Mouse (Mus musculus): ENCODE measurements at regions not wholly inside any gene's neighbourhood (a gene's known extent, or its start where the extent isn't known, plus 50 kb on each side); places are given as distances from the start of the nearest gene placed in this dataset.

DNA sequence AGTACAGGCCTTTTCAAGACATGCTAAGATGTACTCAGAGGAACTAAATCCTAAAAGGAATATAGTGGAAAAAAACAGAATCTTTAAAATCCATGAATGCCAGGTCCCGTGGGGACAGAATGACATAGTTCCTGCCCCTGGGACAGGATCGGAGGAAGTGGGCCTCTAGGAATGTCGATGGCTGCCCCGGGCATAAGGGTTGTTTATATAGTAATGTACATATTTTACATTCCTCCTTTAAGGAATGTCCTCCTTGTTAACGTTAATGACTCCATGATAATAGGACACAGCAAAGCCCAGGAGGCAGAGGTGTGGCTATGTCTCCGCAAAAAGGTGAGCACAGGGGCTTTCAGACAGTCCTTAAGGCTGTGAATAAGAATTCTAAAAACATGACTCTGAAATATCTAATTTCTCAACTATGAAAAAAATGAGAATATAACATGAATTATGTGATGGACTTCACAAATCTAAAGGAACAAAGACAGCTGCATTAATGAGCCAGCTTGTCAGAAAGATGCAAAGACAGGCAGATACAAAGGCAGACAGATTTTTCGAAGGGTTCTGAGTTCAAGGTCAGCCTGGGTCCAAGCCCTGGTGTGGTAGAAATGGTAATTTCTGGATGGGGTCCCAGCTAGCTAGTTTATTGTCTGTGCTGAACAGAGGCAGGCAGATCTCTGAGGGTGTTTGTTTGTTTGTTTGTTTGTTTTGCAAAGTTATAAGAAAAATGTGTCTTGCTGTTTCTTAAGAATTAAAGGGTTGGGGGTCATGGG, 111.3 kb upstream of the Pcgf5 start:
- H3K36me3 ChIP-seq: no peaks in the 10 kb centered on the region
- ATAC-seq (ENCODE audit: low FRiP score, low read depth): no peak
- no peaks in the 10 kb centered on the region for H3K4me1 ChIP-seq
- H3K4me3 ChIP-seq: no peak overlapping the region
- 54% methylated on average over 7 of the region's 7 CpGs for WGBS
- no peaks in the 10 kb centered on the region for H3K27me3 ChIP-seq
- no peak overlapping the region for H3K9ac ChIP-seq
- no peak overlapping the region for H3K4me2 ChIP-seq (replicated peaks)
- H3K9me3 ChIP-seq: no peaks in the 10 kb centered on the region
- H3K27ac ChIP-seq: no peak overlapping the region

DNA sequence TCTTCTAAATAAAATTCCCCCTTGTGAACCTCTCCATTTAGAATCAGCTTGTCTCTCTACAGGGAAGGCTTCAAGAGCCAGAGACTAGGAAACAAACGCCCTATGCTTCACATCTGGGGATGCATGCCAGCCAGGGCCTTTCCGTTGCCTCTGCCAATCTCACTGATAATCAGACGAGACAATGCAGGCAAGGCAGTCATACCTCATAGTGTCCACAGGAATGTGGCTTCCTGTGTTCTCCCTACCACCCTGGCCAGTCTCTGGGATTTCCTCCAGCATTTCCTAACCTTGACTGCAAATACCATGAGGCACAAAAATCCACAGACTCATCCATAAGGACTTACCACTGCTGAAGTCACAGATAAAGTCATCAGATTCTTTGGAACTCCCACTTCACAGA, 110.4 kb upstream of the Pcgf5 start:
- Histone ChIP-seq H3K27ac (no peak overlapping the region), H3K4me2 (replicated peaks) (no peak overlapping the region), H3K4me3 (no peak overlapping the region), H3K36me3 (no peaks in the 10 kb centered on the region), H3K4me1 (no peaks in the 10 kb centered on the region), H3K9me3 (no peaks in the 10 kb centered on the region), H3K9ac (no peak overlapping the region), H3K27me3 (no peaks in the 10 kb centered on the region)
- ATAC-seq (ENCODE audit: low FRiP score, low read depth): no peak
- 71% methylated on average over 3 of the region's 3 CpGs for WGBS

DNA sequence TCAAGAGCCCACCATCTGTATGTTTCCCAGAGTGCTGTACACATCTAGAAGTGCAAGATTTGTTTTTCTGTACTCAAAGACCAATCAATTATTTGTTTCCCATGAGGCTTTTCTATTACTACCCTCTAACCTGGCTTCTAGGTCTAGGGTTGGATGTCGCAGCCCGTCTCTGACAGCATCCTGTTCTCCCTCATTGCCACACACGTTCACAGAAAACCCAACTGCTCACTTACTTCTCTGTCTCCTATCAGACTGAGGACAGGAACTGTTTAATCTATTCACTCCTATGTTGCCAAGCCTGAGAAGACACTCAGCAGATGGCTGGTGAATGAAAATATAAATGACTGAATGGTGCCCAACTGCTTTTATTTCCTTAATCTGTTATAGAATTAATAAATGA, 109.6 kb upstream of the Pcgf5 start:
- Histone ChIP-seq H3K27me3 (no peaks in the 10 kb centered on the region), H3K4me1 (no peaks in the 10 kb centered on the region), H3K9ac (no peak overlapping the region), H3K9me3 (no peaks in the 10 kb centered on the region), H3K36me3 (no peaks in the 10 kb centered on the region), H3K4me2 (replicated peaks) (no peak overlapping the region), H3K4me3 (no peak overlapping the region), H3K27ac (no peak overlapping the region)
- 81% methylated on average over 3 of the region's 3 CpGs for WGBS
- ATAC-seq (ENCODE audit: low FRiP score, low read depth): no peak

DNA sequence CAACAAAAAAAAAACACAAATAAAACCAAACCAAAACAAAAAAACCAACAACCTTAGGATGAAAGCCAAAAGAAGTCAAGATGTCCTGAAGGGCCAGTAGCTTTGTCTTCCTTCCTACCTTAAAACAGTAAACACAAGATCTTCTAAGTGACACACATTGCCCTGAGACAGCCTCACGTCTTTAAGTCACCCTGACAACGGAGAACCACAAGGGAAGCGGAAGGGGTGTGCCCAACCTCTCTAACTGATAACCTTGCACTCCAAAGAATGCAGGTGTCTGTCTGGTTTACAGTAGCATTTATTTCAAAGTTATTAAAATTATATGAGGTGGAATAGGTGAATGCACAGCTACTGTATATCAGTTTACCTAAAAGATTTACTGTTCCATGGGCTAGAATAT, 105.7 kb upstream of the Pcgf5 start:
- 90% methylated on average over 3 of the region's 3 CpGs for WGBS
- H3K4me3 ChIP-seq: no peak overlapping the region
- no peaks in the 10 kb centered on the region for H3K4me1 ChIP-seq
- no peak overlapping the region for H3K4me2 ChIP-seq (replicated peaks)
- H3K9ac ChIP-seq: no peak overlapping the region
- H3K9me3 ChIP-seq: no peaks in the 10 kb centered on the region
- ATAC-seq (ENCODE audit: low FRiP score, low read depth): no peak
- no peaks in the 10 kb centered on the region for H3K27me3 ChIP-seq
- no peaks in the 10 kb centered on the region for H3K36me3 ChIP-seq
- no peak overlapping the region for H3K27ac ChIP-seq

DNA sequence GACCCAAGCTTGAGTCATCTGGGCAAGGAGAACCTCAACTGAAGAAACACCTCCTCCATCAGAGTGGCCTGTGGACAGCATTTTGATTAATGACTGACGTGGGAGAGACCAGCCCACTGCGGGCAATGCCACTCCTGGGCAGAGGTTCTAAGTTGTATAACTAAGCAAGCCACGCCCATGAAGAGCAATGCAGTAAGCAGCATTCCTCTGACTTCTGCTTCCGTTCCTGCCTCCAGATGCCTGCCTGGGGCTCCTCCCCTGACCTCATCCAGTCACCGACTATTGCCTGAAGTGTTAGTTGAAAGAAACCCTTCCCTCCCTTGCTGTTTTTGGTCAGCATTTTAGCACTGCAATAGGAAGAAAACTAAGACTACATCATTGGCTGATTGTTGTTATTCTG, 105.2 kb upstream of the Pcgf5 start:
- Histone ChIP-seq H3K4me1 (no peaks in the 10 kb centered on the region), H3K27me3 (no peaks in the 10 kb centered on the region), H3K4me3 (no peak overlapping the region), H3K4me2 (replicated peaks) (no peak overlapping the region), H3K36me3 (no peaks in the 10 kb centered on the region), H3K9me3 (no peaks in the 10 kb centered on the region), H3K27ac (no peak overlapping the region), H3K9ac (no peak overlapping the region)
- 63% methylated on average over 5 of the region's 5 CpGs for WGBS
- ATAC-seq (ENCODE audit: low FRiP score, low read depth): no peak

DNA sequence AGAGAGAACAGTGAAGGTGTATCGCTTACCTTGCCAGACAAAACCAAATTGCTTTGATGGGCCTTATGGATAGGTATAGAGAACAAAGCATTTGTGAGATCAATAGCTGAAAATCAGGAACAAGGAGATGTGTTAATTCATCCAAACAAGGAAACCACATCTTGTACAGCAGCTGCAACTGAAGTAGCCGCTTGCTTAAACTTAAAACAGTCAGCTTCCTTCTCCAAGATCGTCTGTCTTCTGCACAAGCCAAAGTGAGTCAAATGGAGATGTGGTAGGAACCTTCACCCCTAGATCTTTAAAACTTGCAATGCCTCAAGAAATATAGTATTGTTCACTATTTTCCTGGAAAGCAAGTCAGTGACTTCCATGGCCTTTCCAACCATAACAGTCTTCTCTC, 95.6 kb upstream of the Pcgf5 start:
- H3K27me3 ChIP-seq: no peaks in the 10 kb centered on the region
- H3K4me3 ChIP-seq: no peak overlapping the region
- no peak overlapping the region for H3K4me2 ChIP-seq (replicated peaks)
- WGBS: 89% methylated on average over 3 of the region's 3 CpGs
- H3K27ac ChIP-seq: no peak overlapping the region
- H3K36me3 ChIP-seq: no peaks in the 10 kb centered on the region
- no peaks in the 10 kb centered on the region for H3K9me3 ChIP-seq
- no peak overlapping the region for H3K9ac ChIP-seq
- ATAC-seq (ENCODE audit: low FRiP score, low read depth): no peak
- no peaks in the 10 kb centered on the region for H3K4me1 ChIP-seq

DNA sequence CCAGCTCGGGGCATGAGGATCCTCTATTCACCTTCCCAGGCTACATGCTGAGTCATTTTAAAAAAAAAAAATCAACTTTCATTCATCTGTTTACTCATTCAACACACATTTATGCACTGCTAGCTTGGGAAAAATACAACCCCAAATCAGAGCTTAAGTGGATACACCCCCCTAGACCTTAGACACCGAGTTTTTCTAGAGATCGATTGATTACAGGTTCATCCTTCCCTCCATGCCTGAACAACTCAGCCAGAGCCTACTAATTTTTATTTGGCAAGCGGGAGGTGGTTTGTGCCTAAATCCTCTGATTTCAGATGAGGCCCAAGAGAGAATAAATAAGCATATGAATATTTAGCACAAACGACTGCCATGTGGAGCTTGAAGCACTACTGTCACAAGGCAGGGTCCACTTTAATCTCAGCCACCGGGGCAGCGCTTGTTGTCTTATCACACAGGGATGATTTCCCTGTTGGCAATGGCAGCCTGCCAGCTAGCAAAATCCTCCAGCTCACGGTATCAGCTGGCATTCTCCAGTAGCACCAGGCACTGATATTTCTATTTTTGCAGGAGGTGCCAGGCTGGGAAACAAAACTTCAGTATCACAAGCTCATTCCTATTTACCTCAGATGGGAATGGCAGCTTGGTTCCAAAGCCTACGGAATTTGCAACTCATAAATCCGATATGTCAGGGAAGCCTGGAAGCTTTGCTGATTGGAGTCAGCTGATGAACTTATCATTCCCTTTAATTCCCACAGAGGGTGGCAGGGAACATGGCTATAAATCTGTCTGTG, 90.2 kb upstream of the Pcgf5 start:
- 69% methylated on average over 10 of the region's 10 CpGs for WGBS
- Histone ChIP-seq H3K27ac (no peak overlapping the region), H3K4me2 (replicated peaks) (no peak overlapping the region), H3K9ac (no peak overlapping the region), H3K4me3 (no peak overlapping the region), H3K36me3 (no peaks in the 10 kb centered on the region), H3K9me3 (no peaks in the 10 kb centered on the region), H3K27me3 (no peaks in the 10 kb centered on the region), H3K4me1 (no peaks in the 10 kb centered on the region)
- ATAC-seq (ENCODE audit: low FRiP score, low read depth): no peak

DNA sequence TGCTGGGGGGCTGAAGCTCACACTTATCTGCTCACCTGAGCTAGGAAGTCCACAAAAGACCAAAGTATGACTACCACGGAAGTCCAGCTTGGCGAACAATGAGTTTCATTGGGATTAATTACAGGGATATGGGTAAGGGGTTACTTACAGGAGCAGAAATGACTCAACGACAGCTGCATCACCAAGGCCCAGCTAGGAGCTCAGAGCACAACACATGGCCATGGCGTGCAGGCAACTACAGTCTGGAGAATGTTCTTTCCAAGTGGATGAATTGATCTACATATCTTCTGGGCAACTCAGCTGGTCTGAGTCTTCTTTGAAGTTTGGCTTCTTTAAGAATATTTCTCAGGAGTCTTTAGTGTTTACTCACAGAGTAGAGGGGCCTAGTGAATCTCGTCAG, 86.3 kb upstream of the Pcgf5 start:
- Histone ChIP-seq H3K4me3 (no peak overlapping the region), H3K27me3 (no peaks in the 10 kb centered on the region), H3K4me2 (replicated peaks) (no peak overlapping the region), H3K9ac (no peak overlapping the region), H3K9me3 (no peaks in the 10 kb centered on the region), H3K36me3 (no peaks in the 10 kb centered on the region), H3K27ac (no peak overlapping the region), H3K4me1 (no peaks in the 10 kb centered on the region)
- no peak for ATAC-seq (ENCODE audit: low FRiP score, low read depth)
- 89% methylated on average over 5 of the region's 5 CpGs for WGBS

DNA sequence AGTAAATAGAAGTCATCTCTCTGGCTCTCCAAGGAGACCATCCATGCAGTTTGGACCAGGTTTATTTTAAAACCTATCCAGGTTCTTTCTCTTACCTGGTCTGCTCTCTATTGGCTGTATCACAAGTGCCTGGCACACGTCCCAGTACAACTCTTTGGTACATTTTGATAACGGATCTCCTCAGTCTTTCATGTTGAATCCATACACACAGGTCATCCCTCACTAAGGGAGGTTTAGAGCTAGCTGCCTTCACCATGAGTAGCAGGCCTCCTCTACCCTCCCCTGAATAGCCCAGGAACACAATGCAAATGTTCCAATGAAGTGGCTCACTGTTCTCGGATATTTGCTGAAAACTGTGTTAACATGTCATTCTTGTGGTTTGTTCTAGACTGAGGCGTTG, 84.2 kb upstream of the Pcgf5 start:
- no peak overlapping the region for H3K4me3 ChIP-seq
- no peaks in the 10 kb centered on the region for H3K4me1 ChIP-seq
- ATAC-seq (ENCODE audit: low FRiP score, low read depth): no peak
- H3K9me3 ChIP-seq: no peaks in the 10 kb centered on the region
- no peaks in the 10 kb centered on the region for H3K36me3 ChIP-seq
- WGBS: 79% methylated on average over 4 of the region's 4 CpGs
- H3K4me2 ChIP-seq (replicated peaks): no peak overlapping the region
- no peak overlapping the region for H3K9ac ChIP-seq
- H3K27ac ChIP-seq: no peak overlapping the region
- H3K27me3 ChIP-seq: no peaks in the 10 kb centered on the region

DNA sequence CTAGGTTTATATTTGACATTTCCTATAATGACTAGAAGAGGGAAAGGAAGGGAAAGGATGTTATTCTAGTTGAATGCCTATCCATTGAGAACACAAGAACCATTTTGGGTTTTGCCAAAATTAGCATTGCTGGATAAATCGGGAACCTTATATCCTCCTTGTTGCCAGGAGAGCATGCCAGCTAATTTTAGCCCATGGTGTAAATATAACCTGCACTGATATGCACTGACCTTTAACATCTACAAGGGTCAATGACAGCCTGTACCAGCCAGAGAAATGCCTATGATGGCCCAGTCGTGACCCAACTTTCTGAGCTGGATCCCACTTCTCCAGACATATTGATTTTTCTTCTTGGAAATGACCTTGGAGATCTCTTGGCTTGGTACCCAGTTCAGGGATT, 83.7 kb upstream of the Pcgf5 start:
- Histone ChIP-seq H3K9me3 (no peaks in the 10 kb centered on the region), H3K27ac (no peak overlapping the region), H3K9ac (no peak overlapping the region), H3K4me1 (no peaks in the 10 kb centered on the region), H3K27me3 (no peaks in the 10 kb centered on the region), H3K4me2 (replicated peaks) (no peak overlapping the region), H3K36me3 (no peaks in the 10 kb centered on the region), H3K4me3 (no peak overlapping the region)
- no peak for ATAC-seq (ENCODE audit: low FRiP score, low read depth)
- WGBS: 87% methylated on average over 2 of the region's 2 CpGs

DNA sequence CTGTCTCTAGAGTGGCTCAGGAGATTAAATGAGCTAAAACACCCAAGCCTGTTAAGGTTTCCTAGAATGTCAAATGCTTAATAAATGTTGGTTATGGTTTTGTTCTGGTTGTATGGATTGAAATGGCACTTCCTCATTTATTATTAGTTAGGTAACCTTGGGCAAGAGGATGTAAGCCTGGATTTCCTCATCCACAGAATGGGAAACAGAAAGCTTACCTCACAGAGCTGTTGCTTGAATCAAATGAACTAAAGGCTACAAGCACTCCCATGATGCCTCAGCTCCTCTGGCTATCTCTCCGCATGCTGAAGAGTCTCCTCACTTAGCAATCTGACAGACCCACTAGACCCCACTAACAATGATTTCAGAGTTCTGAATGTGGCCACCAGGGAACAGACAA, 82.8 kb upstream of the Pcgf5 start:
- Histone ChIP-seq H3K27me3 (no peaks in the 10 kb centered on the region), H3K27ac (no peak overlapping the region), H3K9ac (no peak overlapping the region), H3K4me1 (no peaks in the 10 kb centered on the region), H3K4me2 (replicated peaks) (no peak overlapping the region), H3K9me3 (no peaks in the 10 kb centered on the region), H3K36me3 (no peaks in the 10 kb centered on the region), H3K4me3 (no peak overlapping the region)
- 92% methylated on average over 1 of the region's 1 CpGs for WGBS
- ATAC-seq (ENCODE audit: low FRiP score, low read depth): no peak

DNA sequence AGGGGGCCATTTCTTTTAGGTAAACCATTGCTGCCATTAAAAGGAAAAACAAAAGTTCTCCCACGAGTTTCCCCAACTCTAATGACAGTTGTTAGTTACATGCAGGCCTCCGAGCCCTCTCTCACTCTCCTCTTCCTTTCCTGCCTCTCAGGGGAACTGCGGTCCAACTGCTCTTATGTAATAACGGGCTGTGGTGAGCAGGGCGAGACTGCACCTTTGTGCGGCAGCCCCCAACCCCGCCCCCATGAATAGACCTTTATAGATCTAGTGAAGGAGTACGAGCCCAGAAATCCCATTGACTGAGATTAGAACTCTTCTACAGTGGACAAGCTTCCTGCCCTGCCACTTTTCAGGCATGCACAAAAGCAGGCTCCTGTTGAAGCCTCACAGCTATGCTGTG, 81.8 kb upstream of the Pcgf5 start:
- Histone ChIP-seq H3K27me3 (no peaks in the 10 kb centered on the region), H3K9ac (no peak overlapping the region), H3K9me3 (no peaks in the 10 kb centered on the region), H3K36me3 (no peaks in the 10 kb centered on the region), H3K4me3 (no peak overlapping the region), H3K4me1 (no peaks in the 10 kb centered on the region), H3K27ac (no peak overlapping the region), H3K4me2 (replicated peaks) (no peak overlapping the region)
- WGBS: 42% methylated on average over 8 of the region's 8 CpGs
- no peak for ATAC-seq (ENCODE audit: low FRiP score, low read depth)

DNA sequence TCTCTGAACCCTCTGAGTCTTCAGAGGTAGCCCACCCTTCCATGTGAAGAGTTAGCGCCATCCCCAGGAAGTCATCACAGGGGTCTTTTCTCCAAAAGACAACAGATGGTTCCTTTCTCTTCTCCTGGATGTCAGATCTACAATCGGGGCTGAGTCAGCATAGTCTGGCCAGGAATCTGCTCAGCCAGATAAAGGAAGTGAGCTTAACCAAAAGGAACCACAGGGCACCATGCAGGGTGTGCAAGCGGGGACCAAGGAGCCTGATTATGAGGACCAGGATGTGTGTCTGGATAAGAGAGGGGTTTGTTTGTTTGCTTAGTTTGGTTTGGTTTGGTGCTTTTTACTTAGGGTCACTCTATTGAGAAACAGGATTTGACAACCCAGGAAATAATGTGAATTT, 74.6 kb upstream of the Pcgf5 start:
- no peaks in the 10 kb centered on the region for H3K9me3 ChIP-seq
- 73% methylated on average over 3 of the region's 3 CpGs for WGBS

More for the DNA sequence above, 74.6 kb upstream of the Pcgf5 start:
- H3K36me3 ChIP-seq: no peaks in the 10 kb centered on the region
- no peak overlapping the region for H3K4me3 ChIP-seq
- H3K27me3 ChIP-seq: no peaks in the 10 kb centered on the region
- H3K4me1 ChIP-seq: no peaks in the 10 kb centered on the region
- no peak overlapping the region for H3K27ac ChIP-seq
- H3K9ac ChIP-seq: no peak overlapping the region
- H3K4me2 ChIP-seq (replicated peaks): no peak overlapping the region
- no peak for ATAC-seq (ENCODE audit: low FRiP score, low read depth)

Measured in limb, embryonic 13.5 days (tissue).